Mouse (Mus musculus) liver, embryonic 14.5 days (tissue): ENCODE measurements at regions not wholly inside any gene's neighbourhood (a gene's known extent, or its start where the extent isn't known, plus 50 kb on each side); places are given as distances from the start of the nearest gene placed in this dataset.

Experiments used
- CTCF ChIP-seq: IDR thresholded peaks from 2 replicates; pipeline ENCODE4 v1.5.1; 2016; ENCODE audit warnings: antibody characterized with exemption, low read depth, control low read depth
- EP300 ChIP-seq: IDR thresholded peaks from 2 replicates; pipeline ENCODE4 v1.6.1; 2016; ENCODE audit warnings: antibody characterized with exemption, low read depth

DNA sequence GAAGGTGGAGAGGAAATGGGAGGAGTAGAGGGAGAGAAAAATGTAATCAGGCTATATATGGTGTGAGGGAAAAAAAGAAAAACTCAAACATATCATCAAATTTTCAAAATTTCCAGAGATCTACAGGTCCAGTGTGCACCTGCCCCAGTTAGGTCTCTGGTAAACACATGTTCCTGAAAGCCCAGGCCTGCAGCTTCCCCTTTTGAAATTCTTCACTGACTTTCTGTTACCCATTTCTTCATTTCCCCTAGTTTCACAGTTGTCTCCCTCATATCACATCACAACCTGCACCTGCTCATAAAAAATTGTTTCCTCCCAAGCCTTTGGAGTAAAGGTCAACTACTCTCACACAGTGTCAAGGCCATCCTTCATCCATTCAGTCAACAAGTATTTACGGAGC lies 236.9 kb upstream of the Ldb2 start:
- no peak for TF ChIP-seq CTCF
- no peak for TF ChIP-seq EP300
